Mouse (Mus musculus) small intestine, adult 2 months (tissue): ENCODE measurements at regions not wholly inside any gene's neighbourhood (a gene's known extent, or its start where the extent isn't known, plus 50 kb on each side); places are given as distances from the start of the nearest gene placed in this dataset.

ENCODE experiments used
- H3K27ac ChIP-seq: fragments of 200-500 bp; 2 replicates; pipeline ENCODE4 v1.5.1; 2012; ENCODE audit warnings: low read depth, low read length, control low read depth, inconsistent platforms; ENCODE audit not compliant: insufficient read depth
- H3K27me3 ChIP-seq: fragments of 200-500 bp; 2 replicates; pipeline ENCODE4 v1.6.1; 2012; ENCODE audit warnings: mild to moderate bottlenecking, moderate library complexity, low read length, inconsistent platforms; ENCODE audit not compliant: control insufficient read depth, insufficient read depth
- H3K36me3 ChIP-seq: fragments of 200-500 bp; 2 replicates; pipeline ENCODE4 v1.6.1; 2012; ENCODE audit warnings: mild to moderate bottlenecking, low read length, control low read depth, inconsistent platforms; ENCODE audit not compliant: control insufficient read depth, insufficient read depth
- H3K4me1 ChIP-seq: fragments of 200-500 bp; 2 replicates; pipeline ENCODE4 v1.6.1; 2012; ENCODE audit warnings: low read length, inconsistent platforms, mixed read lengths; ENCODE audit not compliant: control insufficient read depth, insufficient read depth, insufficient read length
- H3K4me3 ChIP-seq: fragments of 200-500 bp; 2 replicates; pipeline ENCODE4 v1.5.1; 2012; ENCODE audit warnings: low read depth, mild to moderate bottlenecking, control low read depth, inconsistent platforms, low read length, moderate library complexity
- CTCF ChIP-seq: fragments of 200-500 bp; IDR thresholded peaks from 2 replicates; pipeline ENCODE4 v1.5.1; 2012; ENCODE audit warnings: low read depth, mild to moderate bottlenecking, control low read depth, inconsistent platforms, low read length, moderate library complexity, mixed read lengths; ENCODE audit not compliant: insufficient replicate concordance, insufficient read length; ENCODE audit errors: extremely low read depth
- POLR2A ChIP-seq: fragments of 200-500 bp; IDR thresholded peaks from 2 replicates; pipeline ENCODE4 v1.6.1; 2012; ENCODE audit warnings: low read depth, mild to moderate bottlenecking, control low read depth, inconsistent platforms, low read length, moderate library complexity
- WGBS: fragments of 180-500 bp; shearing (Covaris S2); methylation state at CpG from one replicate; pipeline ENCODE4 v1.1.7; 2018; 5-methylcytosine and 5-hydroxymethylcytosine counted together

DNA sequence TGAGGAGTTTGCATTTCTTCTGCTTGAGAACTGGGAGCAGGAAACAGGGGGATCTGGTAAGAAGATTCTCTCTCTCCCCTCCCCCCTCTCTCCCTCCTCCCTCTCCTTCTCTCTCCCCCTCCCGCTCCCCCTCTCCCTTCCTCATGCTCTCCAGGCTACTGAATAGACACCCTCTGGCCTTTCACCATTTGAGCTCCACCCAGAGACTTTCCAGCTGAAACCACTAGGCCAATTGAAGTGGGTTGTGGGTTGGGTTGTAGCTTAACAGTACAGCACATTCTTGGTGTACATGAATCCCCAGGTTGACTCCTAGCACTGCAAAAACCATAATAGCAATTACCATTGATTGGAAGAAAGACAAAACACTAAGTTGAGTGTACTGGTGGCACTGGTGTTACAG, 185.0 kb upstream of the Marcks start:
- 93% methylated on average over 1 of the region's 1 CpGs for WGBS
- no peak for TF ChIP-seq POLR2A

DNA sequence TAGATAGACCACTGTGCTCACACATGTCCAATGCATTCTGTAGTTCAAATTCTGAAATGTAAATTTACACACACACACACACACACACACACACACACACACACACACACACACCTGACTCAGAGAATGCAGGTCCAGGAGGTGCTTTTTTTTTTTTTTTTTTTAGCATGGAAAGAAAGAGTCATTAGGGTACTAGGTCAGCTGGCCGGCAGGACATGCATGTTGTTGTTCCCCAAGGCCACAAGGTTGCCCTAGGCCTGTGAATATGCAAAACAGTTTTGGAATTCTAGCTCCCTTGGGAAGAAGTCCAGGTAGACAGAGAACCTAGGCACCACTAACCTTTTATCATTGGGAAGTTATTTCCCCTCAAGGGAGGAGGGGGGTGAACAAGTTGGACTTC, 184.1 kb upstream of the Marcks start:
- Histone ChIP-seq H3K27ac (no peak overlapping the region), H3K27me3 (no peaks in the 10 kb centered on the region), H3K4me3 (no peak overlapping the region), H3K4me1 (peaks cover 13% of the 10 kb centered on the region; the same call in 1 of the 2 replicates), H3K36me3 (no peaks in the 10 kb centered on the region)
- no peak for TF ChIP-seq POLR2A
- no peak for TF ChIP-seq CTCF
- WGBS = 56% methylated on average over 1 of the region's 1 CpGs

More for the DNA sequence above, 185.0 kb upstream of the Marcks start:
- Histone ChIP-seq H3K36me3 (no peaks in the 10 kb centered on the region), H3K4me3 (no peak overlapping the region), H3K27me3 (no peaks in the 10 kb centered on the region), H3K27ac (no peak overlapping the region), H3K4me1 (peaks cover 13% of the 10 kb centered on the region; the same call in 1 of the 2 replicates)

GRCm38 (mm10) chr10:37322310-37322709, 183.6 kb upstream of the Marcks start:
- TF ChIP-seq CTCF = no peak
- no peak for TF ChIP-seq POLR2A
- Histone ChIP-seq H3K4me3 (no peak overlapping the region), H3K36me3 (no peaks in the 10 kb centered on the region), H3K4me1 (peaks cover 13% of the 10 kb centered on the region; the same call in 1 of the 2 replicates), H3K27me3 (no peaks in the 10 kb centered on the region), H3K27ac (no peak overlapping the region)
- WGBS = 92% methylated on average over 5 of the region's 5 CpGs

DNA sequence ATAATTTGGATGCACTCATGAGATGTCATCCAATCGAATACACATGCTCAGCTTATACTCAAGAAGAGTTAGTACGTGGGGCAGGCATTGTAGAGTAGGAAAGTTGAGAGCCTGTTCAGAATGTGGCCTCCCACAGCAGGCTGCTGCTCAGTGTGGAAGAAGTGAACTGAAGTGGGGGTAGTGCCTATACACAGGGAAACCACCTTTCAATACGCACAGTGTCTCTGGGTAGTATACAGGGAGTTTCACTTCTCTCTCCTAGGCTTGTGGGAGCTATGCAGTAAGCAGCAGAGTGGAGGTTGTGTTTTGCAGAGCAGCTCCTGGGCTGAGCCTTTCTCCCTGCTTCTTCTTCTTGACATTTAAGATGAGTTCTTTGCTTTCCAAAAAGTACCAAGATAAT, 182.5 kb upstream of the Marcks start:
- TF ChIP-seq CTCF (no peak), POLR2A (no peak)
- Histone ChIP-seq H3K4me1 (peaks cover 8% of the 10 kb centered on the region; the same call in 1 of the 2 replicates), H3K27me3 (no peaks in the 10 kb centered on the region), H3K27ac (no peak overlapping the region), H3K4me3 (no peak overlapping the region), H3K36me3 (no peaks in the 10 kb centered on the region)
- WGBS = 82% methylated on average over 3 of the region's 3 CpGs

GRCm38 (mm10) chr10:37319746-37320430, 181.2 kb upstream of the Marcks start:
- 84% methylated on average over 8 of the region's 8 CpGs for WGBS
- no peak for TF ChIP-seq POLR2A
- TF ChIP-seq CTCF = no peak
- no peaks in the 10 kb centered on the region for H3K36me3 ChIP-seq
- no peak overlapping the region for H3K27ac ChIP-seq
- H3K27me3 ChIP-seq = no peaks in the 10 kb centered on the region
- H3K4me3 ChIP-seq = no peak overlapping the region
- peaks cover 6% of the 10 kb centered on the region; the same call in 1 of the 2 replicates for H3K4me1 ChIP-seq

GRCm38 (mm10) chr10:37316701-37317100, 178.0 kb upstream of the Marcks start:
- H3K27me3 ChIP-seq = no peaks in the 10 kb centered on the region
- no peak for TF ChIP-seq CTCF
- no peak overlapping the region for H3K4me3 ChIP-seq
- H3K27ac ChIP-seq = no peak overlapping the region
- no peaks in the 10 kb centered on the region for H3K4me1 ChIP-seq
- H3K36me3 ChIP-seq = no peaks in the 10 kb centered on the region
- WGBS = 93% methylated on average over 3 of the region's 3 CpGs

- H3K27me3 ChIP-seq = no peaks in the 10 kb centered on the region
- 97% methylated on average over 1 of the region's 1 CpGs for WGBS
- H3K27ac ChIP-seq = no peak overlapping the region
- no peaks in the 10 kb centered on the region for H3K4me1 ChIP-seq
- H3K36me3 ChIP-seq = no peaks in the 10 kb centered on the region
- no peak overlapping the region for H3K4me3 ChIP-seq
- TF ChIP-seq POLR2A (no peak), CTCF (no peak)
Measured at GRCm38 (mm10) chr10:37315804-37316203, 177.1 kb upstream of the Marcks start.
